Mouse (Mus musculus): ENCODE data around the gene Tprgl.

DNA sequence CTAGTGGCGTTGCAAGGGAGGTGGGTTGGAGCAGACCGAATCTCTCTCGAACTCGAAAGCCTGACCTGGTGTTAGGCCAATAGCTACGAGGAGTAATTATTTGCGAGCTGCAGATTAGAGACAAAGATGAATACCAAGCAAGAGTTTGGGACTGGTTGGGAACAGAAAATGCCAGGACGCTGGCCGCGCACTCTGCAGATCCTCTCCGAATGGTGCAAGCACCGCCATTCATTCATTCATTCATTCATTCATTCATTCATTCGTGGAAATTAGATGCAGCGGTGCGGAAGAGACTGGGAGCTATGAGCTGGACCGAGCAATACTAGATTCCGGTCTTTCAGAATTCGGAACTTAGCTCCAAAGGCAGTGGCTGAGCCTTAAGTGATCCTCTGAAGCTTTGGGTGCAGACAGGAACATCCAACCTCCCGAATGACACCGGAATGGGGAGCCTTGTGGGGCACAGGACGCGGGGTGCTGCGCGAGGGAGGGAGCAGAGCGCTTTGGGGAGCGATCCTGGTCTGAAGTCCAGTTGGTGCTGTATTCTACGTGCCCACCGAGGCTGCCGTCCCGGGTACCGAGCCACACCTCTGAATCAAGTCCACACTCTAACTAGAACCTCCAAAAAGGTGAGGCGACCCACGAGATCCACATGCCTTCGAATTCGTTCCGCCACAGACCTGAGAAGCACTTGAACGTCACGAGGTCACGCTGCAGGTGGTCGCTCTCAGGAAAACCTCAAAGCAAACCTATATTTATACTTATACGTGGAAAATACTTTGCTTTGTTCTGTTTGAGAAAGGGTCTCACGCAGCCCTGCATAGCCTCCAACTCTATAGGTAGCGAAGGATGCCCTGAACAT, 19.2 kb downstream of the Tprgl start:
- no peak for TF ChIP-seq CTCF (IDR thresholded peaks at IDR 0.05; ENCODE audit: low read depth, low read length)
- no peak for TF ChIP-seq POLR2A (IDR thresholded peaks at IDR 0.05; ENCODE audit: insufficient read depth, low read length)
- TF ChIP-seq EP300 (IDR thresholded peaks at IDR 0.05; ENCODE audit: insufficient read depth, low read depth, low read length), result no peak
